Mouse (Mus musculus) heart, adult 2 months (tissue): ENCODE data around the gene Spg21. TPM values are rescaled to one million over a fixed set of nuclear protein-coding genes. Genes with fewer than 3 reads are reported as not detected.

Source experiments
- DNase-seq, 2 experiments: peaks; one replicate each; pipeline ENCODE4 v3.0.0; 2021
- H3K27ac ChIP-seq: fragments of 200-600 bp; 2 replicates; pipeline ENCODE4 v1.8.1; 2022
- H3K27me3 ChIP-seq: fragments of 200-500 bp; 2 replicates; pipeline ENCODE4 v1.6.1; 2012; ENCODE audit warnings: mild to moderate bottlenecking, low read length, inconsistent platforms, mixed read lengths; ENCODE audit not compliant: control insufficient read depth, insufficient read depth
- H3K36me3 ChIP-seq: fragments of 200-500 bp; 2 replicates; pipeline ENCODE4 v1.6.1; 2012; ENCODE audit warnings: low read length, inconsistent platforms; ENCODE audit not compliant: control insufficient read depth, insufficient read depth
- H3K4me1 ChIP-seq: fragments of 200-500 bp; 2 replicates; pipeline ENCODE4 v1.6.1; 2011; ENCODE audit warnings: low read length; ENCODE audit not compliant: control insufficient read depth, insufficient read depth
- H3K4me3 ChIP-seq: fragments of 200-600 bp; 2 replicates; pipeline ENCODE4 v1.8.1; 2022
- H3K79me2 ChIP-seq: fragments of 200-500 bp; replicated peaks from 2 replicates; pipeline ENCODE4 v1.6.1; 2012; ENCODE audit warnings: mild to moderate bottlenecking, inconsistent platforms, low read length, moderate library complexity, mixed read lengths; ENCODE audit not compliant: control insufficient read depth, insufficient read depth
- H3K9ac ChIP-seq: fragments of 200-500 bp; 2 replicates; pipeline ENCODE4 v1.6.1; 2012; ENCODE audit warnings: low read depth, mild to moderate bottlenecking, control low read depth, inconsistent platforms, low read length, mixed read lengths
- CTCF ChIP-seq: fragments of 200-600 bp; IDR thresholded peaks from 2 replicates; pipeline ENCODE4 v1.8.1; 2022; ENCODE audit warnings: antibody characterized with exemption, mild to moderate bottlenecking, moderate library complexity
- EP300 ChIP-seq: fragments of 200-500 bp; IDR thresholded peaks from 2 replicates; pipeline ENCODE4 v1.6.1; 2011; ENCODE audit warnings: low read depth, low read length, control low read depth; ENCODE audit not compliant: insufficient read depth
- POLR2A ChIP-seq: fragments of 200-500 bp; IDR thresholded peaks from 2 replicates; pipeline ENCODE4 v1.6.1; 2011; ENCODE audit warnings: mild to moderate bottlenecking, low read depth, low read length, control low read depth; ENCODE audit not compliant: insufficient read depth
- WGBS: fragments of 180-500 bp; shearing (Covaris S2); methylation state at CpG from one replicate; pipeline ENCODE4 v1.1.7; 2018; 5-methylcytosine and 5-hydroxymethylcytosine counted together
- intact Hi-C: fragments of 180-260 bp; cut with DNase I; formaldehyde crosslinking; loops from one replicate; pipeline ENCODE4 v1.15.1; 2025
- polyA plus RNA-seq: library from polyadenylated mRNA; depleted of rRNA; stranded (reverse); fragments of >200 nt; gene quantifications from 2 replicates; pipeline ENCODE4 v1.2.3, GENCODE M21; 2012
- total RNA-seq, 2 experiments: library from RNA; stranded (reverse); gene quantifications; 2 replicates each; pipeline ENCODE4 v1.2.3; 2021

Spg21 gene
- total and polyA plus RNA-seq, 3 experiments: 8.8 to 12.1 (median 11.4) TPM

GRCm38 (mm10) chr9:65427511-65427910 lies 33.2 kb upstream of the Spg21 start:
- Histone ChIP-seq H3K4me3 (no peak overlapping the region), H3K9ac (no peak overlapping the region), H3K4me1 (no peaks in the 10 kb centered on the region), H3K36me3 (no peaks in the 10 kb centered on the region), H3K79me2 (no peaks in the 10 kb centered on the region), H3K27ac (no peak overlapping the region), H3K27me3 (no peaks in the 10 kb centered on the region)
- no peak for DNase-seq
- TF ChIP-seq EP300: no peak
- intact Hi-C loops: no loop called here
- 72% methylated on average over 2 of the region's 2 CpGs for WGBS

- DNase-seq: no peak
- intact Hi-C loops: no loop called here
- 87% methylated on average over 5 of the region's 5 CpGs for WGBS
- H3K36me3 ChIP-seq: no peaks in the 10 kb centered on the region
- no peak overlapping the region for H3K4me3 ChIP-seq
- H3K79me2 ChIP-seq: no peaks in the 10 kb centered on the region
- H3K9ac ChIP-seq: no peak overlapping the region
- no peak for TF ChIP-seq CTCF
- TF ChIP-seq EP300: no peak
- TF ChIP-seq POLR2A: no peak
- H3K27me3 ChIP-seq: no peaks in the 10 kb centered on the region
- H3K27ac ChIP-seq: no peak overlapping the region
- no peaks in the 10 kb centered on the region for H3K4me1 ChIP-seq
Observed at GRCm38 (mm10) chr9:65428003-65428402, 32.7 kb upstream of the Spg21 start.

- TF ChIP-seq POLR2A: no peak
- no peak for TF ChIP-seq CTCF
- TF ChIP-seq EP300: no peak
Observed at GRCm38 (mm10) chr9:65430401-65430800, 30.3 kb upstream of the Spg21 start.

GRCm38 (mm10) chr9:65430921-65431320 lies 29.8 kb upstream of the Spg21 start:
- TF ChIP-seq EP300 (no peak), POLR2A (no peak), CTCF (no peak)
- Histone ChIP-seq H3K4me3 (no peak overlapping the region), H3K79me2 (no peaks in the 10 kb centered on the region), H3K27ac (no peak overlapping the region), H3K36me3 (no peaks in the 10 kb centered on the region), H3K9ac (no peak overlapping the region), H3K4me1 (peaks cover 2% of the 10 kb centered on the region), H3K27me3 (no peaks in the 10 kb centered on the region)
- intact Hi-C loops: loop anchor here (5.0 kb wide), 1 partner anchor 209 kb away; no protein-coding TSS in a partner anchor
- 90% methylated on average over 5 of the region's 5 CpGs for WGBS
- DNase-seq: no peak

More at GRCm38 (mm10) chr9:65430401-65430800, 30.3 kb upstream of the Spg21 start:
- H3K36me3 ChIP-seq: no peaks in the 10 kb centered on the region
- peaks cover 2% of the 10 kb centered on the region for H3K4me1 ChIP-seq
- H3K27ac ChIP-seq: no peak overlapping the region
- no peak overlapping the region for H3K9ac ChIP-seq
- H3K4me3 ChIP-seq: no peak overlapping the region
- DNase-seq: no peak
- no peaks in the 10 kb centered on the region for H3K79me2 ChIP-seq
- H3K27me3 ChIP-seq: no peaks in the 10 kb centered on the region
- intact Hi-C loops: loop anchor here (5.0 kb wide), 1 partner anchor 208 kb away; no protein-coding TSS in a partner anchor

- Histone ChIP-seq H3K27ac (no peak overlapping the region), H3K4me1 (peaks cover 3% of the 10 kb centered on the region), H3K79me2 (no peaks in the 10 kb centered on the region), H3K36me3 (no peaks in the 10 kb centered on the region), H3K27me3 (no peaks in the 10 kb centered on the region), H3K4me3 (no peak overlapping the region), H3K9ac (no peak overlapping the region)
- intact Hi-C loops: loop anchor here (1.0 to 5.0 kb wide), 3 partner anchors 39 to 210 kb away; no protein-coding TSS in a partner anchor
- TF ChIP-seq CTCF (peak; percentile 97), POLR2A (no peak), EP300 (peak; percentile 80; the same call in 1 of the 2 replicates)
- DNase-seq: peak; percentile 76 to 81
- 3% methylated on average over 3 of the region's 3 CpGs for WGBS
Observed at GRCm38 (mm10) chr9:65432236-65432635, 28.5 kb upstream of the Spg21 start.

- Histone ChIP-seq H3K4me3 (no peak overlapping the region), H3K36me3 (no peaks in the 10 kb centered on the region), H3K4me1 (peaks cover 3% of the 10 kb centered on the region), H3K27ac (no peak overlapping the region), H3K79me2 (no peaks in the 10 kb centered on the region), H3K27me3 (no peaks in the 10 kb centered on the region), H3K9ac (no peak overlapping the region)
- DNase-seq: peak; percentile 20 to 44
- 63% methylated on average over 5 of the region's 5 CpGs for WGBS
- peak; percentile 70 for TF ChIP-seq CTCF
- TF ChIP-seq POLR2A: no peak
- intact Hi-C loops: loop anchor here (5.0 kb wide), 1 partner anchor 212 kb away; no protein-coding TSS in a partner anchor
Observed at GRCm38 (mm10) chr9:65434140-65434539, 26.6 kb upstream of the Spg21 start.
